Mouse (Mus musculus): Measurements from ENCODE around the gene Rpa2. TPM values are rescaled to one million over a fixed set of nuclear protein-coding genes. Genes with fewer than 3 reads are reported as not detected.
A peak's percentile ranks its signal among the peaks of the same experiment; 100 is the strongest.
"Not testable (repeated sequence)": the region's sequence is repeated elsewhere in the genome, so short reads cannot be mapped to it uniquely, and the experiment has no call there.

Rpa2 gene
- polyA plus RNA-seq, 1 experiment from 2014 or later: 38.1 TPM

DNA sequence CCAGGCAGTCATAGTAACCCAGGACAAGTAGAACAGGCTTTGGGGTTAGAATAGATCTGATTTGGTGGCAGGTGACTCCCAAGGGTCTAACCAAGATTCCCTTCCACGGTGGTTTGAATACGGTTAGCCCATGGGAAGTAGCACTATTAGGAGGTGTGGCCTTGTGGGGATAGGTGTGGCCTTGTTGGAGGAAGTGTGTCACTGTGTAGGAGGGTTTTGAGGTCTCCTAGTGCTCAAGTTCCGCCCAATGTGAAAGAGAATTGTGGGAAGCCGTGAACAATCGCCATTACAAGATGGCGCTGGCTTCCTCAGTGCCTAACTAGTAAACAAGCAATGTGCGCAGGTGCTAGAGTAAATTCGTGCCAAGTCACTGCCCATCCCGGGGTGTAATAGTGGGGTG lies 31.0 kb upstream of the Rpa2 start:
- H3K27ac ChIP-seq (replicated peaks; ENCODE audit: low read depth, low read length); H3K4me2 ChIP-seq (ENCODE audit: low read length); H3K4me3 ChIP-seq (replicated peaks; ENCODE audit: low read depth, low read length); H3K9ac ChIP-seq (replicated peaks; ENCODE audit: low read length); H3K27me3 ChIP-seq (ENCODE audit: control insufficient read depth, insufficient read depth, low read length); H3K36me3 ChIP-seq (ENCODE audit: control insufficient read depth, insufficient read depth, low read length); H3K9me3 ChIP-seq (ENCODE audit: control insufficient read depth, low read length); DNase-seq; H3K4me1 ChIP-seq (ENCODE audit: control insufficient read depth, insufficient read depth, low read length); ATAC-seq (ENCODE audit: low FRiP score, low TSS enrichment): not testable (repeated sequence)
- WGBS: 95% methylated on average over 9 of the region's 9 CpGs

- H3K9ac ChIP-seq (replicated peaks; ENCODE audit: low read length): no peak overlapping the region
- no peaks in the 10 kb centered on the region for H3K27me3 ChIP-seq (ENCODE audit: control insufficient read depth, insufficient read depth, low read length)
- ATAC-seq (ENCODE audit: low FRiP score, low TSS enrichment) (no peak), DNase-seq (no peak)
- H3K9me3 ChIP-seq (ENCODE audit: control insufficient read depth, low read length): no peaks in the 10 kb centered on the region
- no peak overlapping the region for H3K4me2 ChIP-seq (ENCODE audit: low read length)
- no peaks in the 10 kb centered on the region for H3K36me3 ChIP-seq (ENCODE audit: control insufficient read depth, insufficient read depth, low read length)
- peaks cover 15% of the 10 kb centered on the region for H3K4me1 ChIP-seq (ENCODE audit: control insufficient read depth, insufficient read depth, low read length)
- no peak overlapping the region for H3K4me3 ChIP-seq (replicated peaks; ENCODE audit: low read depth, low read length)
- 94% methylated on average over 7 of the region's 7 CpGs for WGBS
- no peak overlapping the region for H3K27ac ChIP-seq (replicated peaks; ENCODE audit: low read depth, low read length)
Measured at GRCm38 (mm10) chr4:132741491-132741890, 26.6 kb upstream of the Rpa2 start.

DNA sequence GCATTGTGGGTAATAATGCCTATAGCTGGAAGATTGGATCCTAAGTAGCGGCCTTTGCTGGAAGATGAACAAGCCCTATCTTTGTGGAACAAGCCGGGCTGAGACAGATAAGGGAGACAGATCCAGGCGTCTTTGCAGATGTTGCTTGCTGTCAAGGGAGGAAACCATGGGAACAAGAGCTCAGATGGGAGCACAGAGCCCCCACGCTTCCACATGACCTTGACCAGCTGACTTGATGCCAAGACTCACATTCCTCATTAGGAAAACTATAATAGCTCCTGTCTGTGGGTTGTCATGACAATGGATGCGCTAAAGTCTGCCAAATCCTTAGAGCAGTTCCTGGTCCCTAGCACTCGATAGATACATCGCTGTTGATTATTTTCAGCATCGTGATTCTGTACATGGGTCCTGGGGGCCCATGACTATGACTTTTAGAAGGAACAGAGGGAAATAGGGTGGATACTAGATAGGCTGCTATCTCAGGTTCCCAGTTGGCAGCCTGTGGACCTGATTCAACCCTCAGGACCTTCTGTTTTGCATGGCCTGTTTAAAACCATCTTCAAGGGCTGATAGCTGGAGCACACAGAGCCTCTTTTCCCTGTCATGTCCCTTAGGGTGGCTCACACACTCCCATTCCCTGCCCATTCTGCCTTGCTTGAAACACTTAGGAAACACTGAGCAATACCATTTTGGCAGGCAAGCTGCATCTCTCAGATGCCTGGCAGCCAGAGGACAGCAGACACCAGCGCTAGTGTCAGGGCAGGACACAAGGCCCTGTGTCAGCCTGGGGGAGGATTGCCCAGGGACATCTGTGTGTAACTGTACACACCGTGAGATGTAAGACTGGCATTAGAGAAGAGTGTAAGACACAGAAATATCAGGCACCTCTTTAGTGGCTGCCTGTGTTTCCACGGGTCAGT lies 23.9 kb upstream of the Rpa2 start:
- peak overlapping the region; percentile 62 for H3K27ac ChIP-seq (replicated peaks; ENCODE audit: low read depth, low read length)

GRCm38 (mm10) chr4:132746911-132747517 lies 21.1 kb upstream of the Rpa2 start:
- no peak for ATAC-seq (ENCODE audit: low FRiP score, low TSS enrichment)

More for the DNA sequence above, 23.9 kb upstream of the Rpa2 start:
- H3K4me3 ChIP-seq (replicated peaks; ENCODE audit: low read depth, low read length): no peak overlapping the region
- H3K4me1 ChIP-seq (ENCODE audit: control insufficient read depth, insufficient read depth, low read length): peaks cover 15% of the 10 kb centered on the region
- ATAC-seq (ENCODE audit: low FRiP score, low TSS enrichment) (no peak), DNase-seq (peak; percentile 59)
- H3K36me3 ChIP-seq (ENCODE audit: control insufficient read depth, insufficient read depth, low read length): no peaks in the 10 kb centered on the region
- 64% methylated on average over 11 of the region's 11 CpGs for WGBS
- peak overlapping the region; percentile 16; the same call in 1 of the 2 replicates for H3K9ac ChIP-seq (replicated peaks; ENCODE audit: low read length)
- no peaks in the 10 kb centered on the region for H3K9me3 ChIP-seq (ENCODE audit: control insufficient read depth, low read length)
- H3K27me3 ChIP-seq (ENCODE audit: control insufficient read depth, insufficient read depth, low read length): no peaks in the 10 kb centered on the region
- no peak overlapping the region for H3K4me2 ChIP-seq (ENCODE audit: low read length)

DNA sequence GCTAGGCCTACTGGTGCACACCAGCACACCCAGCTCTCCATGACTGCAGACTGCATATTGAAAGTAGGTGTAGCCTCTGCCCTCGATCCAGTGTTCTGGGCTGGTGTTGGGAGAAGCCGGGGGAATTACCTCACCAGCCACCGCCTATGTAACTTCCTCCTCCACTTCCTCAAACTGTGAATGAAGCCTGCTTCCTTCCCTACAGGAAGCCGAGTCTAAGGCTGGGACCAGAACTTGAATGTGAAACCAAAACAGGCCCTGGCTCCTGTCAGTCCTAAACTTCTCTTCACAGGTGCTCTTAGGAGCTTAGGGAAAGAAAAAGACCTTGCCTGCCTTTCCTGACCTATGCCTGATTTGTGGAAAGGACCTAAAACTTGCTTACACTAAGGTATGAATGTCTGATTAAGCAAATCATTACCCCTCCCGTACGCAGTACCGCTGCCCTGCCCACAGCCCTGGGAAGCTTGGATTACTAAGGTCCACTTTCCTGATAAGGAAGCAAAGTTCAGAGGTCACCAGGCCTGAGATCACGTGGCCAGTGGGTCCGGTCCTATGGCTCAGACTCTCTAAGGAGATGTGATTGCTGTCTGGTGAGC lies 20.4 kb upstream of the Rpa2 start:
- H3K27me3 ChIP-seq (ENCODE audit: control insufficient read depth, insufficient read depth, low read length): no peaks in the 10 kb centered on the region
- no peak overlapping the region for H3K4me3 ChIP-seq (replicated peaks; ENCODE audit: low read depth, low read length)
- no peak overlapping the region for H3K9ac ChIP-seq (replicated peaks; ENCODE audit: low read length)
- H3K27ac ChIP-seq (replicated peaks; ENCODE audit: low read depth, low read length): no peak overlapping the region
- no peaks in the 10 kb centered on the region for H3K36me3 ChIP-seq (ENCODE audit: control insufficient read depth, insufficient read depth, low read length)
- no peak overlapping the region for H3K4me2 ChIP-seq (ENCODE audit: low read length)
- H3K9me3 ChIP-seq (ENCODE audit: control insufficient read depth, low read length): no peaks in the 10 kb centered on the region
- peaks cover 15% of the 10 kb centered on the region for H3K4me1 ChIP-seq (ENCODE audit: control insufficient read depth, insufficient read depth, low read length)
- no peak for DNase-seq
- WGBS: 71% methylated on average over 9 of the region's 9 CpGs
- no peak for ATAC-seq (ENCODE audit: low FRiP score, low TSS enrichment)

More at GRCm38 (mm10) chr4:132746911-132747517, 21.1 kb upstream of the Rpa2 start:
- no peaks in the 10 kb centered on the region for H3K36me3 ChIP-seq (ENCODE audit: control insufficient read depth, insufficient read depth, low read length)
- no peaks in the 10 kb centered on the region for H3K9me3 ChIP-seq (ENCODE audit: control insufficient read depth, low read length)
- H3K4me3 ChIP-seq (replicated peaks; ENCODE audit: low read depth, low read length): no peak overlapping the region
- H3K9ac ChIP-seq (replicated peaks; ENCODE audit: low read length): no peak overlapping the region
- peaks cover 15% of the 10 kb centered on the region for H3K4me1 ChIP-seq (ENCODE audit: control insufficient read depth, insufficient read depth, low read length)
- H3K27ac ChIP-seq (replicated peaks; ENCODE audit: low read depth, low read length): no peak overlapping the region
- H3K4me2 ChIP-seq (ENCODE audit: low read length): no peak overlapping the region
- 91% methylated on average over 9 of the region's 9 CpGs for WGBS
- no peak for DNase-seq
- no peaks in the 10 kb centered on the region for H3K27me3 ChIP-seq (ENCODE audit: control insufficient read depth, insufficient read depth, low read length)

GRCm38 (mm10) chr4:132748778-132749177 lies 19.4 kb upstream of the Rpa2 start:
- 97% methylated on average over 4 of the region's 4 CpGs for WGBS
- DNase-seq: no peak
- Histone ChIP-seq H3K27ac (replicated peaks; ENCODE audit: low read depth, low read length) (no peak overlapping the region), H3K4me3 (replicated peaks; ENCODE audit: low read depth, low read length) (no peak overlapping the region), H3K27me3 (ENCODE audit: control insufficient read depth, insufficient read depth, low read length) (no peaks in the 10 kb centered on the region), H3K9me3 (ENCODE audit: control insufficient read depth, low read length) (no peaks in the 10 kb centered on the region), H3K4me1 (ENCODE audit: control insufficient read depth, insufficient read depth, low read length) (peaks cover 12% of the 10 kb centered on the region), H3K36me3 (ENCODE audit: control insufficient read depth, insufficient read depth, low read length) (no peaks in the 10 kb centered on the region), H3K9ac (replicated peaks; ENCODE audit: low read length) (no peak overlapping the region), H3K4me2 (ENCODE audit: low read length) (no peak overlapping the region)
- ATAC-seq (ENCODE audit: low FRiP score, low TSS enrichment): no peak

DNA sequence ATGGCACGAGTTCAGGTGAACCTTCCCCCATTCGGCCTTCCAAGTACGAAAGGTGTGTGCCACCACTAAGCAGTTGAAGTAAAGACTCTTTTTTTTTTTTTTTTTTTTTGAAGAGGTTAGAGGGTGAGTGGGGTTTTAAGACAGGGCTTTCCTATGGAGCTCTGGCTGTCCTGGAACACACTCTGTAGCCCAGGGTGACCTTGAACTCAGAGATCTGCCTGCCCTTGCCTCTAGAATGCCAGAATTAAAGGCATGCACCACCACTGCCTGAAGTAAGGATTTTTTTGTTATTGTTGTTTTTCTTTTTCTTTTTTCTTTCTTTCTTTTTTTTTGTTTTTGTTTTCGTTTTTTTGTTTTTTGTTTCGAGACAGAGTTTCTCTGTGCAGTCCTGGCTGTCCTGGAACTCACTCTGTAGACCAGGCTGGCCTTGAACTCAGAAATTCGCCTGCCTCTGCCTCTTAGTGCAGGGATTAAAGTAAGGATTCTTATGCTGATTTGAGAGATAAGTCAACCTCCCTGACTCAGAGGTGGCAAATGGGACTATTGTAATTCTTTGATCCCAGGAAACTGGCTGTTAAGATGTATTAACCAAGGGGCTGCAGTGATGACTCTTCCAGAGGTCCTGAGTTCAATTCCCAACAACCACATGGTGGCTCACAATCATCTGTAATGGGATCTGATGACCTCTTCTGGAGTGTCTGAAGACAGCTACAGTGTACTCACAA lies 18.7 kb upstream of the Rpa2 start:
- H3K9me3 ChIP-seq (ENCODE audit: control insufficient read depth, low read length): no peaks in the 10 kb centered on the region
- peaks cover 7% of the 10 kb centered on the region; the same call in 1 of the 2 replicates for H3K4me1 ChIP-seq (ENCODE audit: control insufficient read depth, insufficient read depth, low read length)
- no peak overlapping the region for H3K27ac ChIP-seq (replicated peaks; ENCODE audit: low read depth, low read length)
- H3K27me3 ChIP-seq (ENCODE audit: control insufficient read depth, insufficient read depth, low read length): no peaks in the 10 kb centered on the region
- no peak overlapping the region for H3K4me2 ChIP-seq (ENCODE audit: low read length)
- H3K36me3 ChIP-seq (ENCODE audit: control insufficient read depth, insufficient read depth, low read length): no peaks in the 10 kb centered on the region
- H3K9ac ChIP-seq (replicated peaks; ENCODE audit: low read length): no peak overlapping the region
- no peak for ATAC-seq (ENCODE audit: low FRiP score, low TSS enrichment)
- no peak overlapping the region for H3K4me3 ChIP-seq (replicated peaks; ENCODE audit: low read depth, low read length)
- WGBS: 81% methylated on average over 6 of the region's 6 CpGs
- DNase-seq: no peak

DNA sequence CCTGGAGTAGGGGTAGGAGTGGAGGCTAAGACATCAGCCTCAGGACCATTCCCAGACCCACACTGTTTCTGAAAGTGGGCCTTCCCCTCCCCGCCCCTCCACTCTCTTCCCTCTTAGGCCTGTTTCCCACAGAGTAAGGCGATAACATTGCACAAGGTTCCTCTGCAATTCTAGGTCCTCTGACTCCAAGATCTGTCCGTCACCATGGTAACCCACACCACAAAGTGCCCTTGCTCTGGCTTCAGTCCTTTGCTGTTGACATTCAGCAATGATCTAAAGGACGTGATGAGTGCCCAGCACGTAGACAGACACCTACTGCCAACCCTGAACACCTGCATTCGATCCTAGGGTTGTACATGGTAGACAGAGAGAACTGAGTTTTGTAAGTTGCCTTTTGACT lies 15.1 kb upstream of the Rpa2 start:
- no peak overlapping the region for H3K27ac ChIP-seq (replicated peaks; ENCODE audit: low read depth, low read length)

More for the DNA sequence above, 15.1 kb upstream of the Rpa2 start:
- no peak for ATAC-seq (ENCODE audit: low FRiP score, low TSS enrichment)
- Histone ChIP-seq H3K4me1 (ENCODE audit: control insufficient read depth, insufficient read depth, low read length) (0 out of 2 replicates have a peak, but pooled peaks cover 8% of the 10 kb centered on the region), H3K4me2 (ENCODE audit: low read length) (no peak overlapping the region), H3K4me3 (replicated peaks; ENCODE audit: low read depth, low read length) (no peak overlapping the region), H3K36me3 (ENCODE audit: control insufficient read depth, insufficient read depth, low read length) (no peaks in the 10 kb centered on the region), H3K9ac (replicated peaks; ENCODE audit: low read length) (no peak overlapping the region), H3K27me3 (ENCODE audit: control insufficient read depth, insufficient read depth, low read length) (peaks cover 9% of the 10 kb centered on the region; the same call in 1 of the 2 replicates), H3K9me3 (ENCODE audit: control insufficient read depth, low read length) (no peaks in the 10 kb centered on the region)
- WGBS: 75% methylated on average over 6 of the region's 6 CpGs
- no peak for DNase-seq
